Mouse (Mus musculus): ENCODE results near the gene Tnr.

Gene Tnr

GRCm38 (mm10) chr1:159639408-159639807, 115.8 kb downstream of the Tnr start:
- DNase-seq, result no peak

GRCm38 (mm10) chr1:159645719-159646118, 122.2 kb downstream of the Tnr start:
- DNase-seq, result no peak

GRCm38 (mm10) chr1:159650486-159650885, 126.9 kb downstream of the Tnr start:
- DNase-seq, result no peak

GRCm38 (mm10) chr1:159655241-159655640, 131.7 kb downstream of the Tnr start:
- no peak for DNase-seq

- no peak for DNase-seq
These were observed 134.4 kb downstream of the Tnr start for GRCm38 (mm10) chr1:159657856-159658542.

- no peak for DNase-seq
These were observed 137.3 kb downstream of the Tnr start for GRCm38 (mm10) chr1:159660620-159661501.

- DNase-seq, result no peak
These were observed 140.9 kb downstream of the Tnr start for GRCm38 (mm10) chr1:159664496-159664895.

GRCm38 (mm10) chr1:159664945-159665344, 141.4 kb downstream of the Tnr start:
- DNase-seq, result no peak

GRCm38 (mm10) chr1:159670629-159671150, 147.1 kb downstream of the Tnr start:
- DNase-seq, result peak; percentile 51

GRCm38 (mm10) chr1:159671181-159671580, 147.6 kb downstream of the Tnr start:
- no peak for DNase-seq

- DNase-seq, result no peak
These were observed 150.7 kb downstream of the Tnr start for GRCm38 (mm10) chr1:159674240-159674639.

GRCm38 (mm10) chr1:159675472-159675871, 151.9 kb downstream of the Tnr start:
- no peak for DNase-seq

GRCm38 (mm10) chr1:159678221-159678935, 154.8 kb downstream of the Tnr start:
- DNase-seq, result no peak

- no peak for DNase-seq
These were observed 157.7 kb downstream of the Tnr start for GRCm38 (mm10) chr1:159681252-159681651.

GRCm38 (mm10) chr1:159686476-159687231, 163.1 kb downstream of the Tnr start:
- peak; percentile 59 for DNase-seq

- no peak for DNase-seq
These were observed 173.1 kb downstream of the Tnr start for GRCm38 (mm10) chr1:159696717-159697116.

- DNase-seq, result peak; percentile 26
These were observed 178.5 kb downstream of the Tnr start for GRCm38 (mm10) chr1:159702038-159702437.

- DNase-seq, result no peak
These were observed 181.4 kb downstream of the Tnr start for GRCm38 (mm10) chr1:159704925-159705324.

GRCm38 (mm10) chr1:159716301-159716700, 192.7 kb downstream of the Tnr start:
- DNase-seq, result no peak

GRCm38 (mm10) chr1:159717016-159717415, 193.4 kb downstream of the Tnr start:
- no peak for DNase-seq

- no peak for DNase-seq
These were observed 200.2 kb downstream of the Tnr start for GRCm38 (mm10) chr1:159723733-159724132.

GRCm38 (mm10) chr1:159729270-159729669, 205.7 kb downstream of the Tnr start:
- no peak for DNase-seq
